Mouse (Mus musculus) layer of hippocampus, adult 11-12 months (tissue): ENCODE results near the gene Znrf3.
A peak's percentile ranks its signal among the peaks of the same experiment; 100 is the strongest.
"Not testable (repeated sequence)": the region's sequence is repeated elsewhere in the genome, so short reads cannot be mapped to it uniquely, and the experiment has no call there.

Experiments
- DNase-seq: peaks from one replicate; pipeline ENCODE4 v3.0.0; 2022; ENCODE audit warnings: low spot score

Znrf3 gene

GRCm38 (mm10) chr11:5444599-5445451 is at the start of gene Znrf3:
Gene Znrf3, minus strand, starts transcription at chr11:5444847.
- DNase-seq, result peak; percentile 94

GRCm38 (mm10) chr11:5493869-5494268 is 49.2 kb upstream of the Znrf3 start:
- no peak for DNase-seq

- DNase-seq, result no peak
These were observed 47.3 kb upstream of the Znrf3 start for GRCm38 (mm10) chr11:5491912-5492311.

- no peak for DNase-seq
These were observed 46.5 kb upstream of the Znrf3 start for GRCm38 (mm10) chr11:5490989-5491656.

GRCm38 (mm10) chr11:5489433-5489832 is 44.8 kb upstream of the Znrf3 start:
- DNase-seq, result not testable (repeated sequence)

- peak; percentile 91 for DNase-seq
These were observed 40.8 kb upstream of the Znrf3 start for GRCm38 (mm10) chr11:5485193-5486011.

- no peak for DNase-seq
These were observed 37.9 kb upstream of the Znrf3 start for GRCm38 (mm10) chr11:5482581-5482980.

GRCm38 (mm10) chr11:5478831-5479230 is 34.2 kb upstream of the Znrf3 start:
- DNase-seq, result no peak

- DNase-seq, result no peak
These were observed 33.5 kb upstream of the Znrf3 start for GRCm38 (mm10) chr11:5478193-5478592.

GRCm38 (mm10) chr11:5476806-5477205 is 32.2 kb upstream of the Znrf3 start:
- no peak for DNase-seq

- DNase-seq, result not testable (repeated sequence)
These were observed 31.0 kb upstream of the Znrf3 start for GRCm38 (mm10) chr11:5475556-5476118.

GRCm38 (mm10) chr11:5474130-5474529 is 29.5 kb upstream of the Znrf3 start:
- peak; percentile 77 for DNase-seq

- DNase-seq, result no peak
These were observed 25.4 kb upstream of the Znrf3 start for GRCm38 (mm10) chr11:5470055-5470454.

GRCm38 (mm10) chr11:5469084-5469483 is 24.4 kb upstream of the Znrf3 start:
- peak; percentile 29 for DNase-seq

GRCm38 (mm10) chr11:5468471-5468870 is 23.8 kb upstream of the Znrf3 start:
- DNase-seq, result no peak

- DNase-seq, result no peak
These were observed 7.3 kb upstream of the Znrf3 start for GRCm38 (mm10) chr11:5451923-5452322.

GRCm38 (mm10) chr11:5451341-5451740 is 6.7 kb upstream of the Znrf3 start:
- no peak for DNase-seq

- DNase-seq, result no peak
These were observed 6.1 kb upstream of the Znrf3 start for GRCm38 (mm10) chr11:5450701-5451100.

GRCm38 (mm10) chr11:5445452-5445953 is 856 bp upstream of the Znrf3 start:
- no peak for DNase-seq

GRCm38 (mm10) chr11:5444234-5444598 is 431 bp downstream of the Znrf3 start:
- peak; percentile 21 for DNase-seq

- no peak for DNase-seq
These were observed 975 bp downstream of the Znrf3 start for GRCm38 (mm10) chr11:5443511-5444233.
